Mouse (Mus musculus): ENCODE measurements around the gene Krtap1-4. TPM values are rescaled to one million over a fixed set of nuclear protein-coding genes. Genes with fewer than 3 reads are reported as not detected.
"Not testable (repeated sequence)": the region's sequence is repeated elsewhere in the genome, so short reads cannot be mapped to it uniquely, and the experiment has no call there.

Gene Krtap1-4
- not detected in 2 replicates for polyA plus RNA-seq (2015; fragmentation: Nextera tagmentation; extraction: Ambion mirVana)

GRCm38 (mm10) chr11:99583245-99583704, at the start of gene Krtap1-4:
Krtap1-4 (minus strand) TSS chr11:99583654.
- no peak for ATAC-seq (replicated peaks; ENCODE audit: low FRiP score, low read depth)

DNA sequence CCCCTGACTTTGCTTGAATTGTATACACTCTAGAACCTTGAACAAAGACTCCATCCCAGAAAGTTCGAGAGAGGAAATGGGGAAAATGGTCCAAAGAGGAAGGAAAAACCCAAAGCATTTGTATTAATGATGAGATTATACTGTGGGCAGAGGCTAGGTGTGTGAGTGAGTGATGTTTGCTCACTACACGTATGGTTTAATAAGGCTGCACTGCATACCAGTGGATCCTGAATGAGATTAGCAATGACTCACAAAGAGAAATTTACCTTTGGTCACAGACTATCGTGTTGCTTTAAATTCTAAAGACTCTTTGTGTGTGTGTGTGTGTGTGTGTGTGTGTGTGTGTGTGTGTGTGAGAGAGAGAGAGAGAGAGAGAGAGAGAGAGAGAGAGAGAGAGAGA, 47.4 kb upstream of the Krtap1-4 start:
- Histone ChIP-seq H3K36me3 (ENCODE audit: insufficient read depth, low read length) (no peaks in the 10 kb centered on the region), H3K27me3 (ENCODE audit: insufficient read depth, low read length) (no peaks in the 10 kb centered on the region), H3K4me2 (ENCODE audit: low read length) (no peak overlapping the region), H3K9me3 (replicated peaks; ENCODE audit: low read length) (no peaks in the 10 kb centered on the region), H3K4me3 (replicated peaks; ENCODE audit: low read depth, low read length) (no peak overlapping the region), H3K9ac (ENCODE audit: low read depth, low read length) (no peak overlapping the region), H3K27ac (no peak overlapping the region), H3K4me1 (replicated peaks; ENCODE audit: insufficient read depth, low read length) (no peaks in the 10 kb centered on the region)
- no peak for TF ChIP-seq CTCF (IDR thresholded peaks at IDR 0.05; ENCODE audit: low read depth)
- DNase-seq (ENCODE audit: low spot score), result no peak
- WGBS, result 75% methylated on average over 3 of the region's 3 CpGs
- no peak for ATAC-seq (replicated peaks; ENCODE audit: low FRiP score, low read depth)

More at GRCm38 (mm10) chr11:99583245-99583704, at the start of gene Krtap1-4:
- no peak for DNase-seq (ENCODE audit: low spot score)
- Histone ChIP-seq H3K27me3 (ENCODE audit: insufficient read depth, low read length) (no peaks in the 10 kb centered on the region), H3K9ac (ENCODE audit: low read depth, low read length) (no peak within 1 kb of the TSS), H3K9me3 (replicated peaks; ENCODE audit: low read length) (no peaks in the 10 kb centered on the region), H3K4me1 (replicated peaks; ENCODE audit: insufficient read depth, low read length) (no peaks in the 10 kb centered on the region), H3K27ac (no peak within 1 kb of the TSS), H3K4me3 (replicated peaks; ENCODE audit: low read depth, low read length) (no peak within 1 kb of the TSS), H3K4me2 (ENCODE audit: low read length) (no peak within 1 kb of the TSS), H3K36me3 (ENCODE audit: insufficient read depth, low read length) (no peaks in the 10 kb centered on the region)
- 81% methylated on average over 5 of the region's 5 CpGs for WGBS
- TF ChIP-seq CTCF (IDR thresholded peaks at IDR 0.05; ENCODE audit: low read depth), result no peak

GRCm38 (mm10) chr11:99628138-99628537, 44.7 kb upstream of the Krtap1-4 start, which contains the start of gene Krtap4-1:
Krtap4-1 (minus strand) TSS chr11:99628238.
- Histone ChIP-seq H3K4me2 (ENCODE audit: low read length) (no peak within 1 kb of the TSS), H3K27ac (no peak within 1 kb of the TSS), H3K27me3 (ENCODE audit: insufficient read depth, low read length) (no peaks in the 10 kb centered on the region), H3K36me3 (ENCODE audit: insufficient read depth, low read length) (no peaks in the 10 kb centered on the region), H3K9ac (ENCODE audit: low read depth, low read length) (no peak within 1 kb of the TSS), H3K4me1 (replicated peaks; ENCODE audit: insufficient read depth, low read length) (no peaks in the 10 kb centered on the region), H3K4me3 (replicated peaks; ENCODE audit: low read depth, low read length) (no peak within 1 kb of the TSS), H3K9me3 (replicated peaks; ENCODE audit: low read length) (no peaks in the 10 kb centered on the region)
- ATAC-seq (replicated peaks; ENCODE audit: low FRiP score, low read depth), result no peak
- WGBS, result 75% methylated on average over 4 of the region's 4 CpGs
- no peak for DNase-seq (ENCODE audit: low spot score)
- no peak for TF ChIP-seq CTCF (IDR thresholded peaks at IDR 0.05; ENCODE audit: low read depth)

- Histone ChIP-seq H3K4me2 (ENCODE audit: low read length) (no peak within 1 kb of the TSS), H3K27ac (no peak within 1 kb of the TSS), H3K27me3 (ENCODE audit: insufficient read depth, low read length) (no peaks in the 10 kb centered on the region), H3K4me3 (replicated peaks; ENCODE audit: low read depth, low read length) (no peak within 1 kb of the TSS), H3K36me3 (ENCODE audit: insufficient read depth, low read length) (no peaks in the 10 kb centered on the region), H3K9me3 (replicated peaks; ENCODE audit: low read length) (no peaks in the 10 kb centered on the region), H3K4me1 (replicated peaks; ENCODE audit: insufficient read depth, low read length) (no peaks in the 10 kb centered on the region), H3K9ac (ENCODE audit: low read depth, low read length) (no peak within 1 kb of the TSS)
- 61% methylated on average over 2 of the region's 2 CpGs for WGBS
- TF ChIP-seq CTCF (IDR thresholded peaks at IDR 0.05; ENCODE audit: low read depth), result no peak
- DNase-seq (ENCODE audit: low spot score) (no peak), ATAC-seq (replicated peaks; ENCODE audit: low FRiP score, low read depth) (no peak)
Measured at GRCm38 (mm10) chr11:99620335-99620734, 36.9 kb upstream of the Krtap1-4 start, which contains the start of gene Gm11562. Gm11562 (minus strand) TSS chr11:99620435.

DNA sequence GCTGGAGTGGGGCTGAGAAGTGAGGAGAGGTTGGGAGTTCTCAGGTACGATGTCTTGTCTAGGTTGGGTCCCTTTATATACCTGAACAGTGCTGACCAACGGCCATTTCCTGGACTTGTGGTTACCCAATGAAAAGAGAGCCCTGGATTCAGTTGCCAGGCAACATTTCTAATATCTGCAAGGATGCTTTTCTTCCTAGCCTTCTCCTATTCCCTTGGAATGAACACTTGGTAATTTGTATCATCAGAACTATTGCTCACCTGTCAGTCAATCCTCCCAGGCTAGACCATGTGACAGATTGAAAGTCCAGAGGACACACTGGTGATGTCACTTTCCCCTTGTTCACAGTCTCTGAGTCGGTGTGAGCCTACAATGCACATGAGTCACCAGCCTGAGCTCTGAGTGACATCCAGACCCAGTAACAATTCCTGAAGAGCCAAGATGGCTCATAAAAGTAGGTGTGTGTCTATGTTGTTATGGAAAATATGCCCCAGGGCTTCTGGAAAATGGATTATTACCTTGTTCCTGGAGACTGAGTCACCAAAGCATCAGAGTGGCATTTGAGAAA, 31.4 kb upstream of the Krtap1-4 start, which contains the start of gene Krtap2-4:
Gene Krtap2-4 (minus strand): TSS at position 51 of the 568 bp plus-strand sequence.
- Histone ChIP-seq H3K27me3 (ENCODE audit: insufficient read depth, low read length) (no peaks in the 10 kb centered on the region), H3K9ac (ENCODE audit: low read depth, low read length) (no peak within 1 kb of the TSS), H3K9me3 (replicated peaks; ENCODE audit: low read length) (no peaks in the 10 kb centered on the region), H3K4me2 (ENCODE audit: low read length) (no peak within 1 kb of the TSS), H3K4me1 (replicated peaks; ENCODE audit: insufficient read depth, low read length) (no peaks in the 10 kb centered on the region), H3K27ac (no peak within 1 kb of the TSS), H3K36me3 (ENCODE audit: insufficient read depth, low read length) (no peaks in the 10 kb centered on the region), H3K4me3 (replicated peaks; ENCODE audit: low read depth, low read length) (no peak within 1 kb of the TSS)
- DNase-seq (ENCODE audit: low spot score) (no peak), ATAC-seq (replicated peaks; ENCODE audit: low FRiP score, low read depth) (no peak)
- 68% methylated on average over 3 of the region's 3 CpGs for WGBS
- TF ChIP-seq CTCF (IDR thresholded peaks at IDR 0.05; ENCODE audit: low read depth), result no peak

- not testable (repeated sequence) for H3K9ac ChIP-seq (ENCODE audit: low read depth, low read length); H3K27ac ChIP-seq; H3K4me2 ChIP-seq (ENCODE audit: low read length); H3K27me3 ChIP-seq (ENCODE audit: insufficient read depth, low read length); ATAC-seq (replicated peaks; ENCODE audit: low FRiP score, low read depth); H3K4me3 ChIP-seq (replicated peaks; ENCODE audit: low read depth, low read length); H3K4me1 ChIP-seq (replicated peaks; ENCODE audit: insufficient read depth, low read length); H3K9me3 ChIP-seq (replicated peaks; ENCODE audit: low read length); H3K36me3 ChIP-seq (ENCODE audit: insufficient read depth, low read length); DNase-seq (ENCODE audit: low spot score)
- WGBS, result 55% methylated on average over 1 of the region's 2 CpGs
Measured at GRCm38 (mm10) chr11:99610089-99610488, 26.6 kb upstream of the Krtap1-4 start, which contains the start of gene Gm11937. Gm11937 (minus strand) TSS chr11:99610189.

All from kidney, postnatal 0 days (tissue).